Mouse (Mus musculus): ENCODE data around the gene Olfr1120. TPM values are rescaled to one million over a fixed set of nuclear protein-coding genes. Genes with fewer than 3 reads are reported as not detected.
"Not testable (repeated sequence)": the region's sequence is repeated elsewhere in the genome, so short reads cannot be mapped to it uniquely, and the experiment has no call there.

The Olfr1120 gene
- not detected in 2 replicates for polyA plus RNA-seq (2014; fragmentation: Nextera tagmentation; extraction: Ambion mirVana)

GRCm38 (mm10) chr2:87354515-87354914, at the start of gene Olfr1120:
TSS of gene Olfr1120 (plus strand) at chr2:87354815.
- no peak for ATAC-seq (ENCODE audit: low read depth)
- H3K4me2 ChIP-seq (ENCODE audit: low read depth, low read length) = no peak within 1 kb of the TSS
- H3K4me3 ChIP-seq (ENCODE audit: low read depth, low read length) = no peak within 1 kb of the TSS
- no peaks in the 10 kb centered on the region for H3K4me1 ChIP-seq (ENCODE audit: control insufficient read depth, insufficient read depth, low read length)
- H3K27ac ChIP-seq (ENCODE audit: low read depth, low read length) = no peak within 1 kb of the TSS
- H3K27me3 ChIP-seq (ENCODE audit: control insufficient read depth, insufficient read depth, low read length) = no peaks in the 10 kb centered on the region
- 58% methylated on average over 2 of the region's 2 CpGs for WGBS
- H3K9ac ChIP-seq (replicated peaks; ENCODE audit: low read depth, low read length) = no peak within 1 kb of the TSS
- no peaks in the 10 kb centered on the region for H3K9me3 ChIP-seq (ENCODE audit: control insufficient read depth, low read length)
- H3K36me3 ChIP-seq (ENCODE audit: control insufficient read depth, insufficient read depth, low read length) = no peaks in the 10 kb centered on the region

DNA sequence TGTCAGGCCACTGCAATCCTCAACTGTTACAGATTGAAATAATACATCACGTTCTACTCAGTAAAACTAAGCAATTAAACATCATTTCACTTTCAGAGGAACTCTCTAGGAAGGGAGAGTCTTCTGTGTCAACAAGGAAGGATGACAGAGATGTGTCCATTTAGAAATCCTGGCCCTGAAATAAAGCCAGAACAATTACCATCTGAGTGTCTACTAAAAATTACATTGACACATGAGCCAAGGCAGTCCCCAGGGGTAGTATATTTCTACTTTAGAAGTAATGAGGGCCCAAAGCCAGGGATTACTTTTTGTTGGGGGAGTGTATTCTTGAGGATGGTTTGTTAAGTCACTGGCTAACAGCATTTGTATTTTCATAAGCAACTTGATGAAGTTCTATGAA, 47.3 kb upstream of the Olfr1120 start, which contains the start of gene Olfr1118:
TSS of gene Olfr1118 (plus strand) at position 301 of the 400 bp plus-strand sequence.
- no peaks in the 10 kb centered on the region for H3K27me3 ChIP-seq (ENCODE audit: control insufficient read depth, insufficient read depth, low read length)
- no peak for ATAC-seq (ENCODE audit: low read depth)
- no peak within 1 kb of the TSS for H3K4me2 ChIP-seq (ENCODE audit: low read depth, low read length)
- no peaks in the 10 kb centered on the region for H3K36me3 ChIP-seq (ENCODE audit: control insufficient read depth, insufficient read depth, low read length)
- H3K4me3 ChIP-seq (ENCODE audit: low read depth, low read length) = no peak within 1 kb of the TSS
- no peak within 1 kb of the TSS for H3K9ac ChIP-seq (replicated peaks; ENCODE audit: low read depth, low read length)
- 76% methylated on average over 1 of the region's 1 CpGs for WGBS
- H3K27ac ChIP-seq (ENCODE audit: low read depth, low read length) = no peak within 1 kb of the TSS
- H3K4me1 ChIP-seq (ENCODE audit: control insufficient read depth, insufficient read depth, low read length) = no peaks in the 10 kb centered on the region
- no peaks in the 10 kb centered on the region for H3K9me3 ChIP-seq (ENCODE audit: control insufficient read depth, low read length)

- not testable (repeated sequence) for H3K4me2 ChIP-seq (ENCODE audit: low read depth, low read length); H3K27ac ChIP-seq (ENCODE audit: low read depth, low read length); H3K27me3 ChIP-seq (ENCODE audit: control insufficient read depth, insufficient read depth, low read length); H3K9ac ChIP-seq (replicated peaks; ENCODE audit: low read depth, low read length); H3K9me3 ChIP-seq (ENCODE audit: control insufficient read depth, low read length); H3K4me3 ChIP-seq (ENCODE audit: low read depth, low read length); H3K36me3 ChIP-seq (ENCODE audit: control insufficient read depth, insufficient read depth, low read length); H3K4me1 ChIP-seq (ENCODE audit: control insufficient read depth, insufficient read depth, low read length); ATAC-seq (ENCODE audit: low read depth)
- 93% methylated on average over 2 of the region's 2 CpGs for WGBS
Measured at GRCm38 (mm10) chr2:87360121-87360520, 5.5 kb downstream of the Olfr1120 start.

GRCm38 (mm10) chr2:87369595-87369994, 15.0 kb downstream of the Olfr1120 start, which contains the start of gene Olfr1121:
TSS of gene Olfr1121 (plus strand) at chr2:87369895.
- Histone ChIP-seq H3K27ac (ENCODE audit: low read depth, low read length) (no peak within 1 kb of the TSS), H3K36me3 (ENCODE audit: control insufficient read depth, insufficient read depth, low read length) (no peaks in the 10 kb centered on the region), H3K9ac (replicated peaks; ENCODE audit: low read depth, low read length) (no peak within 1 kb of the TSS), H3K9me3 (ENCODE audit: control insufficient read depth, low read length) (no peaks in the 10 kb centered on the region), H3K4me2 (ENCODE audit: low read depth, low read length) (no peak within 1 kb of the TSS), H3K27me3 (ENCODE audit: control insufficient read depth, insufficient read depth, low read length) (no peaks in the 10 kb centered on the region), H3K4me3 (ENCODE audit: low read depth, low read length) (no peak within 1 kb of the TSS), H3K4me1 (ENCODE audit: control insufficient read depth, insufficient read depth, low read length) (no peaks in the 10 kb centered on the region)
- 36% methylated on average over 1 of the region's 1 CpGs for WGBS
- ATAC-seq (ENCODE audit: low read depth) = no peak

- no peak for ATAC-seq (ENCODE audit: low read depth)
- no peaks in the 10 kb centered on the region for H3K4me1 ChIP-seq (ENCODE audit: control insufficient read depth, insufficient read depth, low read length)
- H3K27ac ChIP-seq (ENCODE audit: low read depth, low read length) = no peak overlapping the region
- no peaks in the 10 kb centered on the region for H3K9me3 ChIP-seq (ENCODE audit: control insufficient read depth, low read length)
- H3K36me3 ChIP-seq (ENCODE audit: control insufficient read depth, insufficient read depth, low read length) = no peaks in the 10 kb centered on the region
- no peak overlapping the region for H3K4me2 ChIP-seq (ENCODE audit: low read depth, low read length)
- no peak overlapping the region for H3K9ac ChIP-seq (replicated peaks; ENCODE audit: low read depth, low read length)
- no peaks in the 10 kb centered on the region for H3K27me3 ChIP-seq (ENCODE audit: control insufficient read depth, insufficient read depth, low read length)
- WGBS = 91% methylated on average over 4 of the region's 4 CpGs
- H3K4me3 ChIP-seq (ENCODE audit: low read depth, low read length) = no peak overlapping the region
Measured at GRCm38 (mm10) chr2:87371726-87372125, 17.1 kb downstream of the Olfr1120 start.

DNA sequence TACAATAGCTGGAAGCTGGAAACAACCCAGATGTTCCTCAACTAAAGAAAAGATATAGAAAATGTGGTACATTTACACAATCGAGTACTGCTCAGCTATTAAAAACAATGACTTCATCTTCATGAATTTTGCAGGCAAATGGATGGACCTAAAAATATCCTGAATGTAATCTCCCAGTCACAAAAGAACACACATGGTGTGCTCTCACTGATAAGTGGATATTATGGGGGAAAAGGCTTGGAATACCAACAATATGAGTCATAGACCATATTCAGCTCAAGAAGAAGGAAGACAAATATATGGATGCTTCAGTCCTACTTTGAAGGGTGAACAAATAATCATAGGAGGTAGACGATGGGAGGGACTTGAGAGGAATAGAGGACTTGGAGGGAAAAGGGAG, 29.3 kb downstream of the Olfr1120 start:
- WGBS = 81% methylated on average over 2 of the region's 2 CpGs
- H3K36me3 ChIP-seq (ENCODE audit: control insufficient read depth, insufficient read depth, low read length) = no peaks in the 10 kb centered on the region
- H3K27me3 ChIP-seq (ENCODE audit: control insufficient read depth, insufficient read depth, low read length) = no peaks in the 10 kb centered on the region
- ATAC-seq (ENCODE audit: low read depth) = no peak
- no peak overlapping the region for H3K27ac ChIP-seq (ENCODE audit: low read depth, low read length)
- no peak overlapping the region for H3K4me2 ChIP-seq (ENCODE audit: low read depth, low read length)
- no peak overlapping the region for H3K4me3 ChIP-seq (ENCODE audit: low read depth, low read length)
- no peaks in the 10 kb centered on the region for H3K9me3 ChIP-seq (ENCODE audit: control insufficient read depth, low read length)
- no peak overlapping the region for H3K9ac ChIP-seq (replicated peaks; ENCODE audit: low read depth, low read length)
- no peaks in the 10 kb centered on the region for H3K4me1 ChIP-seq (ENCODE audit: control insufficient read depth, insufficient read depth, low read length)

GRCm38 (mm10) chr2:87385549-87385948, 30.9 kb downstream of the Olfr1120 start, which contains the start of gene Olfr1122:
TSS of gene Olfr1122 (plus strand) at chr2:87385849.
- Histone ChIP-seq H3K27me3 (ENCODE audit: control insufficient read depth, insufficient read depth, low read length) (no peaks in the 10 kb centered on the region), H3K4me2 (ENCODE audit: low read depth, low read length) (no peak within 1 kb of the TSS), H3K27ac (ENCODE audit: low read depth, low read length) (no peak within 1 kb of the TSS), H3K36me3 (ENCODE audit: control insufficient read depth, insufficient read depth, low read length) (no peaks in the 10 kb centered on the region), H3K4me3 (ENCODE audit: low read depth, low read length) (no peak within 1 kb of the TSS), H3K9ac (replicated peaks; ENCODE audit: low read depth, low read length) (no peak within 1 kb of the TSS), H3K4me1 (ENCODE audit: control insufficient read depth, insufficient read depth, low read length) (no peaks in the 10 kb centered on the region), H3K9me3 (ENCODE audit: control insufficient read depth, low read length) (no peaks in the 10 kb centered on the region)
- ATAC-seq (ENCODE audit: low read depth) = no peak
- 81% methylated on average over 2 of the region's 2 CpGs for WGBS

DNA sequence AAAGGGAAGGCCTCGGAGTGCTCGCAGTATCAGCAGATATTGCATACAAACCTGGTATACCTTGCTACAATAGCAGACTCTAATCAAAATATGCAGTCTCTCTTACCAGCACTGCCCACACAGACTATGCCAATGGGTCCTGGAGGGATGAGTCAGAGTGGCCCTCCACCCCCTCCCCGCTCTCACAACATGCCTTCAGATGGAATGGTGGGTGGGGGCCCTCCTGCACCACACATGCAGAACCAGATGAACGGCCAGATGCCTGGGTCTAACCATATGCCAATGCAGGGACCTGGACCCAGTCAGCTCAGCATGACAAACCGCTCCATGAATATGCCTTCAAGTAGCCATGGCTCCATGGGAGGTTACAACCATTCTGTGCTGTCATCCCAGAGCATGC, 39.0 kb downstream of the Olfr1120 start:
- ATAC-seq (ENCODE audit: low read depth) = 0 out of 2 replicates have a peak, but pooled peaks have one; percentile 44
- H3K27me3 ChIP-seq (ENCODE audit: control insufficient read depth, insufficient read depth, low read length); H3K36me3 ChIP-seq (ENCODE audit: control insufficient read depth, insufficient read depth, low read length); H3K4me1 ChIP-seq (ENCODE audit: control insufficient read depth, insufficient read depth, low read length); H3K9me3 ChIP-seq (ENCODE audit: control insufficient read depth, low read length); H3K4me3 ChIP-seq (ENCODE audit: low read depth, low read length); H3K27ac ChIP-seq (ENCODE audit: low read depth, low read length); H3K4me2 ChIP-seq (ENCODE audit: low read depth, low read length); H3K9ac ChIP-seq (replicated peaks; ENCODE audit: low read depth, low read length): not testable (repeated sequence)
- 96% methylated on average over 5 of the region's 5 CpGs for WGBS

GRCm38 (mm10) chr2:87394686-87395085, 40.1 kb downstream of the Olfr1120 start:
- not testable (repeated sequence) for H3K4me2 ChIP-seq (ENCODE audit: low read depth, low read length); H3K4me3 ChIP-seq (ENCODE audit: low read depth, low read length); H3K9ac ChIP-seq (replicated peaks; ENCODE audit: low read depth, low read length); H3K9me3 ChIP-seq (ENCODE audit: control insufficient read depth, low read length); H3K27ac ChIP-seq (ENCODE audit: low read depth, low read length); ATAC-seq (ENCODE audit: low read depth); H3K36me3 ChIP-seq (ENCODE audit: control insufficient read depth, insufficient read depth, low read length); H3K27me3 ChIP-seq (ENCODE audit: control insufficient read depth, insufficient read depth, low read length); H3K4me1 ChIP-seq (ENCODE audit: control insufficient read depth, insufficient read depth, low read length)
- WGBS = 91% methylated on average over 7 of the region's 7 CpGs

Measured in neural tube, embryonic 14.5 days (tissue).